Mouse (Mus musculus): ENCODE results near the gene H13. TPM values are rescaled to one million over a fixed set of nuclear protein-coding genes. Genes with fewer than 3 reads are reported as not detected.
"Not testable (repeated sequence)": the region's sequence is repeated elsewhere in the genome, so short reads cannot be mapped to it uniquely, and the experiment has no call there.

Gene H13
- total RNA-seq, 2 experiments from 2014 or later: 11.6 to 24.7 TPM

- ATAC-seq (replicated peaks; ENCODE audit: low FRiP score, poor library complexity, severe bottlenecking): no peak
Measured at GRCm38 (mm10) chr2:152653874-152654715, 15.2 kb upstream of the H13 start.

GRCm38 (mm10) chr2:152657398-152657797 is 11.9 kb upstream of the H13 start:
- ATAC-seq (replicated peaks; ENCODE audit: low FRiP score, poor library complexity, severe bottlenecking): no peak

- ATAC-seq (replicated peaks; ENCODE audit: low FRiP score, poor library complexity, severe bottlenecking): no peak
Measured at GRCm38 (mm10) chr2:152661163-152661562, 8.1 kb upstream of the H13 start.

- not testable (repeated sequence) for ATAC-seq (replicated peaks; ENCODE audit: low FRiP score, poor library complexity, severe bottlenecking)
Measured at GRCm38 (mm10) chr2:152666191-152666590, 3.1 kb upstream of the H13 start.

GRCm38 (mm10) chr2:152669639-152670484 is 601 bp downstream of the H13 start:
- ATAC-seq (replicated peaks; ENCODE audit: low FRiP score, poor library complexity, severe bottlenecking): peak; percentile 58

GRCm38 (mm10) chr2:152670983-152671641 is 1.9 kb downstream of the H13 start:
- no peak for ATAC-seq (replicated peaks; ENCODE audit: low FRiP score, poor library complexity, severe bottlenecking)

- ATAC-seq (replicated peaks; ENCODE audit: low FRiP score, poor library complexity, severe bottlenecking): 0 out of 2 replicates have a peak, but pooled peaks have one; percentile 37
Measured at GRCm38 (mm10) chr2:152671642-152671999, 2.4 kb downstream of the H13 start.

GRCm38 (mm10) chr2:152672166-152672565 is 2.9 kb downstream of the H13 start:
- ATAC-seq (replicated peaks; ENCODE audit: low FRiP score, poor library complexity, severe bottlenecking): no peak

GRCm38 (mm10) chr2:152674148-152674547 is 4.9 kb downstream of the H13 start:
- no peak for ATAC-seq (replicated peaks; ENCODE audit: low FRiP score, poor library complexity, severe bottlenecking)

GRCm38 (mm10) chr2:152675252-152675791 is 6.1 kb downstream of the H13 start:
- ATAC-seq (replicated peaks; ENCODE audit: low FRiP score, poor library complexity, severe bottlenecking): no peak

- ATAC-seq (replicated peaks; ENCODE audit: low FRiP score, poor library complexity, severe bottlenecking): no peak
Measured at GRCm38 (mm10) chr2:152678302-152678701, 9.0 kb downstream of the H13 start.

GRCm38 (mm10) chr2:152678925-152679324 is 9.7 kb downstream of the H13 start:
- no peak for ATAC-seq (replicated peaks; ENCODE audit: low FRiP score, poor library complexity, severe bottlenecking)

GRCm38 (mm10) chr2:152679701-152680355 is 10.6 kb downstream of the H13 start:
- ATAC-seq (replicated peaks; ENCODE audit: low FRiP score, poor library complexity, severe bottlenecking): no peak

- ATAC-seq (replicated peaks; ENCODE audit: low FRiP score, poor library complexity, severe bottlenecking): no peak
Measured at GRCm38 (mm10) chr2:152683086-152683485, 13.8 kb downstream of the H13 start.

GRCm38 (mm10) chr2:152686399-152686798 is 17.1 kb downstream of the H13 start:
- ATAC-seq (replicated peaks; ENCODE audit: low FRiP score, poor library complexity, severe bottlenecking): no peak

GRCm38 (mm10) chr2:152686806-152687267 is 17.6 kb downstream of the H13 start, which contains the start of gene Mcts2:
TSS of gene Mcts2 (plus strand) at chr2:152687035.
- ATAC-seq (replicated peaks; ENCODE audit: low FRiP score, poor library complexity, severe bottlenecking): no peak

- ATAC-seq (replicated peaks; ENCODE audit: low FRiP score, poor library complexity, severe bottlenecking): no peak
Measured at GRCm38 (mm10) chr2:152691564-152692217, 22.4 kb downstream of the H13 start.

- ATAC-seq (replicated peaks; ENCODE audit: low FRiP score, poor library complexity, severe bottlenecking): peak; percentile 61
Measured at GRCm38 (mm10) chr2:152693233-152693632, 24.0 kb downstream of the H13 start.

- ATAC-seq (replicated peaks; ENCODE audit: low FRiP score, poor library complexity, severe bottlenecking): no peak
Measured at GRCm38 (mm10) chr2:152693735-152694134, 24.5 kb downstream of the H13 start.
